Mouse (Mus musculus): ENCODE results near the gene Chsy1. TPM values are rescaled to one million over a fixed set of nuclear protein-coding genes. Genes with fewer than 3 reads are reported as not detected.

Gene Chsy1
- polyA plus RNA-seq, 1 experiment: not detected

- H3K4me3 ChIP-seq (ENCODE audit: insufficient read depth, low read depth, low read length): no peak overlapping the region
- TF ChIP-seq CTCF (IDR thresholded peaks at IDR 0.05; ENCODE audit: insufficient read depth, low read depth, low read length): no peak
- no peak for TF ChIP-seq POLR2A (IDR thresholded peaks at IDR 0.05; ENCODE audit: insufficient read depth, low read depth, low read length)
- 65% methylated on average over 5 of the region's 5 CpGs for WGBS
- no peak overlapping the region for H3K27ac ChIP-seq (ENCODE audit: insufficient read depth, low read depth, low read length)
- peaks cover 19% of the 10 kb centered on the region for H3K4me1 ChIP-seq (ENCODE audit: control insufficient read depth, insufficient read depth, low read length)
Measured at GRCm38 (mm10) chr7:66159961-66160360, 50.6 kb downstream of the Chsy1 start.

- Histone ChIP-seq H3K27ac (ENCODE audit: insufficient read depth, low read depth, low read length) (no peak overlapping the region), H3K4me1 (ENCODE audit: control insufficient read depth, insufficient read depth, low read length) (peaks cover 16% of the 10 kb centered on the region), H3K4me3 (ENCODE audit: insufficient read depth, low read depth, low read length) (no peak overlapping the region)
- no peak for TF ChIP-seq POLR2A (IDR thresholded peaks at IDR 0.05; ENCODE audit: insufficient read depth, low read depth, low read length)
- no peak for TF ChIP-seq CTCF (IDR thresholded peaks at IDR 0.05; ENCODE audit: insufficient read depth, low read depth, low read length)
- WGBS: 70% methylated on average over 6 of the region's 6 CpGs
Measured at GRCm38 (mm10) chr7:66161836-66162235, 52.5 kb downstream of the Chsy1 start.

- WGBS: 80% methylated on average over 7 of the region's 7 CpGs
- TF ChIP-seq POLR2A (IDR thresholded peaks at IDR 0.05; ENCODE audit: insufficient read depth, low read depth, low read length): no peak
- no peak for TF ChIP-seq CTCF (IDR thresholded peaks at IDR 0.05; ENCODE audit: insufficient read depth, low read depth, low read length)
- no peak overlapping the region for H3K4me3 ChIP-seq (ENCODE audit: insufficient read depth, low read depth, low read length)
- no peak overlapping the region for H3K27ac ChIP-seq (ENCODE audit: insufficient read depth, low read depth, low read length)
- H3K4me1 ChIP-seq (ENCODE audit: control insufficient read depth, insufficient read depth, low read length): peaks cover 13% of the 10 kb centered on the region
Measured at GRCm38 (mm10) chr7:66162489-66162888, 53.2 kb downstream of the Chsy1 start.

GRCm38 (mm10) chr7:66162981-66163380 lies 53.7 kb downstream of the Chsy1 start:
- no peak overlapping the region for H3K27ac ChIP-seq (ENCODE audit: insufficient read depth, low read depth, low read length)
- peaks cover 10% of the 10 kb centered on the region for H3K4me1 ChIP-seq (ENCODE audit: control insufficient read depth, insufficient read depth, low read length)
- WGBS: 89% methylated on average over 1 of the region's 1 CpGs
- H3K4me3 ChIP-seq (ENCODE audit: insufficient read depth, low read depth, low read length): no peak overlapping the region
- TF ChIP-seq CTCF (IDR thresholded peaks at IDR 0.05; ENCODE audit: insufficient read depth, low read depth, low read length): no peak
- no peak for TF ChIP-seq POLR2A (IDR thresholded peaks at IDR 0.05; ENCODE audit: insufficient read depth, low read depth, low read length)

GRCm38 (mm10) chr7:66164427-66165031 lies 55.2 kb downstream of the Chsy1 start:
- no peak overlapping the region for H3K27ac ChIP-seq (ENCODE audit: insufficient read depth, low read depth, low read length)
- TF ChIP-seq CTCF (IDR thresholded peaks at IDR 0.05; ENCODE audit: insufficient read depth, low read depth, low read length): no peak
- no peak for TF ChIP-seq POLR2A (IDR thresholded peaks at IDR 0.05; ENCODE audit: insufficient read depth, low read depth, low read length)
- WGBS: 35% methylated on average over 9 of the region's 9 CpGs
- no peak overlapping the region for H3K4me3 ChIP-seq (ENCODE audit: insufficient read depth, low read depth, low read length)
- peaks cover 9% of the 10 kb centered on the region; the same call in 1 of the 2 replicates for H3K4me1 ChIP-seq (ENCODE audit: control insufficient read depth, insufficient read depth, low read length)

- WGBS: 64% methylated on average over 5 of the region's 5 CpGs
- peak overlapping the region; percentile 34; the same call in 1 of the 2 replicates for H3K27ac ChIP-seq (ENCODE audit: insufficient read depth, low read depth, low read length)
Measured at GRCm38 (mm10) chr7:66165036-66165798, 55.9 kb downstream of the Chsy1 start.

GRCm38 (mm10) chr7:66168877-66169276 lies 59.6 kb downstream of the Chsy1 start:
- Histone ChIP-seq H3K27ac (ENCODE audit: insufficient read depth, low read depth, low read length) (no peak overlapping the region), H3K4me1 (ENCODE audit: control insufficient read depth, insufficient read depth, low read length) (no peaks in the 10 kb centered on the region), H3K4me3 (ENCODE audit: insufficient read depth, low read depth, low read length) (no peak overlapping the region)
- WGBS: 78% methylated on average over 7 of the region's 7 CpGs
- TF ChIP-seq POLR2A (IDR thresholded peaks at IDR 0.05; ENCODE audit: insufficient read depth, low read depth, low read length) (no peak), CTCF (IDR thresholded peaks at IDR 0.05; ENCODE audit: insufficient read depth, low read depth, low read length) (no peak)

More at GRCm38 (mm10) chr7:66165036-66165798, 55.9 kb downstream of the Chsy1 start:
- H3K4me3 ChIP-seq (ENCODE audit: insufficient read depth, low read depth, low read length): no peak overlapping the region
- TF ChIP-seq POLR2A (IDR thresholded peaks at IDR 0.05; ENCODE audit: insufficient read depth, low read depth, low read length): no peak
- no peak for TF ChIP-seq CTCF (IDR thresholded peaks at IDR 0.05; ENCODE audit: insufficient read depth, low read depth, low read length)
- H3K4me1 ChIP-seq (ENCODE audit: control insufficient read depth, insufficient read depth, low read length): peaks cover 6% of the 10 kb centered on the region; the same call in 1 of the 2 replicates

GRCm38 (mm10) chr7:66169476-66169875 lies 60.2 kb downstream of the Chsy1 start:
- WGBS: 71% methylated on average over 6 of the region's 6 CpGs
- TF ChIP-seq POLR2A (IDR thresholded peaks at IDR 0.05; ENCODE audit: insufficient read depth, low read depth, low read length) (no peak), CTCF (IDR thresholded peaks at IDR 0.05; ENCODE audit: insufficient read depth, low read depth, low read length) (no peak)
- Histone ChIP-seq H3K4me1 (ENCODE audit: control insufficient read depth, insufficient read depth, low read length) (no peaks in the 10 kb centered on the region), H3K27ac (ENCODE audit: insufficient read depth, low read depth, low read length) (no peak overlapping the region), H3K4me3 (ENCODE audit: insufficient read depth, low read depth, low read length) (no peak overlapping the region)

- Histone ChIP-seq H3K4me3 (ENCODE audit: insufficient read depth, low read depth, low read length) (no peak overlapping the region), H3K27ac (ENCODE audit: insufficient read depth, low read depth, low read length) (no peak overlapping the region), H3K4me1 (ENCODE audit: control insufficient read depth, insufficient read depth, low read length) (no peaks in the 10 kb centered on the region)
- TF ChIP-seq CTCF (IDR thresholded peaks at IDR 0.05; ENCODE audit: insufficient read depth, low read depth, low read length) (no peak), POLR2A (IDR thresholded peaks at IDR 0.05; ENCODE audit: insufficient read depth, low read depth, low read length) (no peak)
- 82% methylated on average over 27 of the region's 27 CpGs for WGBS
Measured at GRCm38 (mm10) chr7:66170802-66171505, 61.6 kb downstream of the Chsy1 start.
